Mouse (Mus musculus) hindlimb bud, embryonic 11.5 days (tissue): Measurements from ENCODE around the gene Pign.

ENCODE experiments used
- DNase-seq: peaks from one replicate; pipeline ENCODE4 v3.0.0-alpha.2; 2012; ENCODE audit warnings: low read depth, low spot score; ENCODE audit errors: extremely low spot score

Pign gene

GRCm38 (mm10) chr1:105564289-105564688, 99.2 kb downstream of the Pign start:
- DNase-seq = no peak

GRCm38 (mm10) chr1:105563821-105564220, 99.7 kb downstream of the Pign start:
- DNase-seq = no peak

GRCm38 (mm10) chr1:105556078-105556477, 107.4 kb downstream of the Pign start:
- DNase-seq = no peak

- DNase-seq = no peak
Observed at GRCm38 (mm10) chr1:105555192-105555718, 108.2 kb downstream of the Pign start.

- no peak for DNase-seq
Observed at GRCm38 (mm10) chr1:105553130-105553529, 110.3 kb downstream of the Pign start.

- no peak for DNase-seq
Observed at GRCm38 (mm10) chr1:105550163-105550562, 113.3 kb downstream of the Pign start.

- DNase-seq = no peak
Observed at GRCm38 (mm10) chr1:105549648-105550047, 113.8 kb downstream of the Pign start.

GRCm38 (mm10) chr1:105543051-105543450, 120.4 kb downstream of the Pign start:
- no peak for DNase-seq

- DNase-seq = no peak
Observed at GRCm38 (mm10) chr1:105523768-105524167, 139.7 kb downstream of the Pign start.

GRCm38 (mm10) chr1:105522321-105522720, 141.2 kb downstream of the Pign start:
- DNase-seq = no peak

GRCm38 (mm10) chr1:105518101-105518500, 145.4 kb downstream of the Pign start:
- no peak for DNase-seq

- no peak for DNase-seq
Observed at GRCm38 (mm10) chr1:105507116-105507515, 156.4 kb downstream of the Pign start.

GRCm38 (mm10) chr1:105492626-105493025, 170.9 kb downstream of the Pign start:
- DNase-seq = no peak

GRCm38 (mm10) chr1:105489456-105489855, 174.0 kb downstream of the Pign start:
- no peak for DNase-seq

GRCm38 (mm10) chr1:105487037-105487436, 176.4 kb downstream of the Pign start:
- no peak for DNase-seq
